ENCODE assay signal across 8 mouse cellular contexts in the genomic region with DNA sequence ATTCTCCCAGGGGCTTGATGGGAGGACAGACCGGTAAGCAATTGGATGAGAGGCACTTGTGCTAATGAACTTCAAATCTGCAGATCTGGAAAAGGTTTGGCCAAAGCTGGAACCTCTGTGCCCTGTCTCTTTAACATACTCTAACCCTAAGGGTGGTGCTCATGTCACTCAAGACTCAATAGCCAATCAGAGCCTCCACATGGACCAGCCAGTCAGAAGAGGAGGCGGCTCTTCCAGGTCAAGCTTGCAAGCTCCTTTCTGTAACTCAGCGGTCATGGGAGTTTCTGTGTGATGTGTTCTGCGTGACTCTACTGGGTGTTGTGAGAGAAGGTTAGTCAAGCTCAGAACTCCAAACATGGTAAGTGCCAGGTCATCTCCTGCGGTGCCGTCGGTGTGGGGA. TPM values are rescaled to one million over a fixed set of nuclear protein-coding genes. Genes with fewer than 3 reads are reported as not detected.
DNase-seq lines count a peak whose midpoint lies in the region; ATAC-seq lines count a peak whose summit lies in the region.
"Not testable (repeated sequence)": the region's sequence is repeated elsewhere in the genome, so short reads cannot be mapped to it uniquely, and the experiment has no call there.

Gene Gm6710 (plus strand): TSS at position 196 of the 400 bp plus-strand sequence.

- not testable (repeated sequence) for H3K4me3 ChIP-seq in forebrain, embryonic 13.5 days; heart, embryonic 10.5 days; hindbrain, embryonic 12.5 days; midbrain, embryonic 11.5 days (ENCODE audit: low read depth, low read length); stomach, embryonic 16.5 days (replicated peaks; ENCODE audit: low read length)

- not testable (repeated sequence) for ATAC-seq in forebrain, embryonic 13.5 days; hindbrain, embryonic 12.5 days (ENCODE audit: low FRiP score); midbrain, embryonic 11.5 days (ENCODE audit: low FRiP score); stomach, embryonic 16.5 days (ENCODE audit: insufficient read depth, low FRiP score)

- not testable (repeated sequence) for H3K27me3 ChIP-seq in forebrain, embryonic 13.5 days; heart, embryonic 10.5 days (ENCODE audit: insufficient read depth, poor library complexity, severe bottlenecking); hindbrain, embryonic 12.5 days; midbrain, embryonic 11.5 days (ENCODE audit: control insufficient read depth, insufficient read depth, low read length); stomach, embryonic 16.5 days (ENCODE audit: control insufficient read depth, insufficient read depth, low read length)

- H3K27ac ChIP-seq in forebrain, embryonic 13.5 days; heart, embryonic 10.5 days; hindbrain, embryonic 12.5 days; midbrain, embryonic 11.5 days (ENCODE audit: low read depth, low read length); stomach, embryonic 16.5 days (ENCODE audit: low read length): not testable (repeated sequence)

- intact Hi-C loops in left cerebral cortex, postnatal 4 days (cut with DNase I): not testable (repeated sequence)

- not testable (repeated sequence) for H3K4me1 ChIP-seq in forebrain, embryonic 13.5 days; heart, embryonic 10.5 days; hindbrain, embryonic 12.5 days; midbrain, embryonic 11.5 days (ENCODE audit: control insufficient read depth, insufficient read depth, low read length); stomach, embryonic 16.5 days (ENCODE audit: control insufficient read depth, insufficient read depth, low read length)

- H3K9ac ChIP-seq in forebrain, embryonic 13.5 days; hindbrain, embryonic 12.5 days; midbrain, embryonic 11.5 days (ENCODE audit: low read length); stomach, embryonic 16.5 days (ENCODE audit: low read length): not testable (repeated sequence)

- no CpG with 5 or more reads among the region's 7 CpGs for WGBS in forebrain, embryonic 13.5 days
- no CpG with 5 or more reads among the region's 7 CpGs for WGBS in heart, embryonic 10.5 days
- no CpG with 5 or more reads among the region's 7 CpGs for WGBS in hindbrain, embryonic 12.5 days
- no CpG with 5 or more reads among the region's 7 CpGs for WGBS in midbrain, embryonic 11.5 days
- WGBS in stomach, embryonic 16.5 days: no CpG with 5 or more reads among the region's 7 CpGs

- DNase-seq in adrenal gland, postnatal 36 days; heart, embryonic 10.5 days (ENCODE audit: low spot score); layer of hippocampus, adult 18-20 months (ENCODE audit: low spot score in 2 of 2); left cerebral cortex, postnatal 4 days; midbrain, embryonic 11.5 days (ENCODE audit: low spot score, missing footprints): not testable (repeated sequence)

- H3K9me3 ChIP-seq in forebrain, embryonic 13.5 days (replicated peaks); heart, embryonic 10.5 days; hindbrain, embryonic 12.5 days (replicated peaks); midbrain, embryonic 11.5 days (ENCODE audit: control insufficient read depth, low read length); stomach, embryonic 16.5 days (replicated peaks; ENCODE audit: control insufficient read depth, low read length): not testable (repeated sequence)

- not testable (repeated sequence) for H3K36me3 ChIP-seq in forebrain, embryonic 13.5 days (ENCODE audit: poor library complexity, severe bottlenecking); heart, embryonic 10.5 days; hindbrain, embryonic 12.5 days; midbrain, embryonic 11.5 days (ENCODE audit: control insufficient read depth, insufficient read depth, low read length); stomach, embryonic 16.5 days (ENCODE audit: control insufficient read depth, insufficient read depth, low read length)

- not testable (repeated sequence) for H3K4me2 ChIP-seq in forebrain, embryonic 13.5 days; hindbrain, embryonic 12.5 days (replicated peaks); midbrain, embryonic 11.5 days; stomach, embryonic 16.5 days (ENCODE audit: low read depth, low read length)

RNA-seq across cellular contexts. Expression of gene Gm6710, which starts in this region (rescaled TPM):
- total RNA-seq in adrenal gland, postnatal 36 days (2021): 10 to 100 TPM; 27.9 to 36.9 TPM
- 29.1 and 29.9 TPM in 2 replicates for polyA plus RNA-seq in forebrain, embryonic 13.5 days (2015; fragmentation: Nextera tagmentation; extraction: Ambion mirVana)
- 18.8 and 22.2 TPM in 2 replicates for polyA plus RNA-seq in heart, embryonic 10.5 days (2016; fragmentation: Nextera tagmentation; extraction: Ambion mirVana)
- polyA plus RNA-seq in hindbrain, embryonic 12.5 days (2016; fragmentation: Nextera tagmentation; extraction: Ambion mirVana): 23.8 and 26.1 TPM in 2 replicates
- total RNA-seq in layer of hippocampus, adult 18-20 months (2021): 10 to 100 TPM; 44.0 to 51.8 TPM
- total RNA-seq in left cerebral cortex, postnatal 4 days (2021): 10 to 100 TPM; 61.1 to 64.7 TPM
- polyA plus RNA-seq in midbrain, embryonic 11.5 days (2014; fragmentation: Nextera tagmentation; extraction: Ambion mirVana): 29.2 and 31.9 TPM in 2 replicates
- 17.1 and 20.0 TPM in 2 replicates for polyA plus RNA-seq in stomach, embryonic 16.5 days (2015; fragmentation: Nextera tagmentation; extraction: Ambion mirVana)
